Mouse (Mus musculus): ENCODE measurements around the gene Nphp1.
A peak's percentile ranks its signal among the peaks of the same experiment; 100 is the strongest.

Gene Nphp1

DNA sequence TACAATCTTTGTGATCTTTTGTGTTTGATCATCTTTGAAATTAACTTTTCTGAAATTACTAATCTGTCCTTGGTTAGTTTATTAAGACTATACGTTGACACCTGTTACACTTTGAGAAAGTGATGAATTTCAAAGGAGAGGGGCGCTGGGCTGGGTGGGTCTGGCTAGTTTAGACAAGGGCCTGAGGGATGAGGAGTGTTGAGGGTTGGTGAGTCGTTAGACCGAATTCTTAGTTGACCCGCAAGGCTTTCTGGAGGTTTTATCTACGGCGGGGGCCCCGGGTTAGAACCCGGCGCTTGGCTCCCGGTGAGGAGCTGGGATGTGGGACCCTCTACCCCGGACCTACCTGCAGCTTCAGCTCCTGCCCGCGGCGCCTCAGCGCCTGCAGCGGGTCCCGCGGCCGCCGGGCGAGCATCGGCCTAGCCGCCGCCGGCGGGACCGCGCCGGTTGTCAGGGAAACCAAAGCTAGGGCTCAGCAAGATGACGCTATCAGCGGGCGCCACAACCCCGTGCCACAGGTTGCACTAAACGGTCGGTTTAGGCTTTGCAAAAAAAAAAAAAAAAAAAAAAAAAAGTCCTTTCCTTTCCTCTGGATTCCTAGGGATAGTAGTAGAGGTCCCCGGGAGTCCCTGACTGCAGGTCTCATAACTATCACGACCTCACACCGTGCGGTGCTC, at the start of gene Nphp1:
Gene Nphp1 (minus strand): TSS at position 458 of the 677 bp plus-strand sequence.
- peak; percentile 87 for DNase-seq (ENCODE audit: low read depth, low spot score)

DNA sequence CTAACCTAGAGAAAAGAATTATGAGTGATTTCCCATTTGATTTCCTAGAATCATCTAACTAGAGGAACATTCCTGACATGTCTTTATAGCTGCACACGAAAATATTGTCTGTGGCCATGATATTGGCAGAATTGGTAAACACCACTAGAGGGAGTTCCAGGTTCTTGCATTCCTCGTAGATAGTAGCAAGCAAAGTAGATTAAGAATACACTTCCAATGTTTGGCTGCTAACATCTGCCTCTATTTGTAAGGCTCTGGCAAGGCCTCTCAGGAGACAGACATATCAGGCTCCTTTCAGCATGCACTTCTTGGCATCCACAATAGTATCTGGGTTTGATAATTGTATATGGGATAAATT, 44.1 kb upstream of the Nphp1 start:
- peak; percentile 57 for DNase-seq (ENCODE audit: low read depth, low spot score)

DNA sequence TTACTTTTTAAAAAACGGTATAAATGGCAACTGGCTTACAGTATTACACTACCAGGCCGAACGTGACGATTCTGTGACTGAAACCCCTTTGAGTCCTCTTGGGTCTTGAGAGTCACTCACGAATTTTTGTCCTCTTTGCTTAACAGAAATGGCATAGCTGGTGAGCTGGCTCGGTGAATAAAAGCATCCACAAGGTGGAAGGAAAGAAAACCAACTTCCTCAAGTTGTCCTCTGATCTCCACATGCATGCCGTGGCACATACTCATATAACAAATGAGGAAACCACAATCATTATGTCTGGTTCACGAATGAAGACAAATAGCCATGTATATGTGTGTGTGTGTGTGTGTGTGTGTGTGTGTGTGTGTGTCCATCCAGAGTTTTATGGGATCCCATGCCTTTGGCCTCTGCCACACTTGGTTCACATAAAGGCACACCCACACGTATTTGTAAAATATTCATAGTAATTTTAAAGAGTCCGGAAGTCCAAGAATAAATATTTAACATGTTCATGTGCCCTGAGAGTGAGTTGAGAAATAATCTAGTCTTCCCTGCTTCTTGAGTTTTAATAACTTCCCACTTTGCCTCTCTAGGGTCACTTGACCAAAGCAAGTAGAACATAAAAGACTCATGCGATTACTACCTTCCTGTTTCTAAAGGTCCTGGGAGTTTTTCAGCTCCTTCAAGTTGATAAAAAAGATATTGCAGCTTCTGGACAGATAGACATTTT, 43.6 kb upstream of the Nphp1 start:
- DNase-seq (ENCODE audit: low read depth, low spot score) = no peak

DNA sequence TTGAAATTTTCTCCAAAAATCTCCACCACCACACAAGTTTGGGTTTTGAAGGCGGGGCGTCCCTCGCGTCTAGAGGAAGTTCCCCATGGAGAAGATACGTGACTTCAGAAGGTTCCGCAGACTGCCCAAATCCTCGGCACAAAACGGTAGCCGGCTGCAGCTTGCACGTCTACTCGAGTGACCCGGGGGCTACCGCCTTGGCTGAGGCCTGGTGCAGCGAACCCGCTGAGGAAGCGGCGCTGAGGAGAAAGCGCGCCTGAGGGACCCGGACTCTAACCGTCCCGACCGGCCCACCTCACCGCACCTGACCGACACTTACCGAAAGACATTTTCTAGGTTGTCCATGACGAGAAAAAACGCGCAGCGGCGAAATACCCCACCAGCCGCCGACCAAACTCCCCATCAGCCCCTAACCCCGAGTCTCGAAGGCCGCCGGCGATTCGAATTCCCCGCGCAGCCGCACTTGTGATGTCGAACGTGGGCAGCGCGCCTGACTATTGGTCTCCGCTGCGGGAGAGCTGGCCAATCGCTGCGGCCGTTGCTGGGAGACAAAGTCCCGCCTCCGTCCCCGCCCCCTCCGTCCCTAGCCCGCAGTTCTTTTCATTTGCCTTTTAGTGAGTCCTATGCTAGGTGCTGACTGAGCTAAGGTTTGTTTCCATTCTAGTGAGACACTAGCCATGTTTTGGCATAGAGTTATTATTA, 42.9 kb upstream of the Nphp1 start, which contains the start of gene Bub1:
Gene Bub1 (minus strand): TSS at position 465 of the 702 bp plus-strand sequence.
- DNase-seq (ENCODE audit: low read depth, low spot score) = peak; percentile 95

DNA sequence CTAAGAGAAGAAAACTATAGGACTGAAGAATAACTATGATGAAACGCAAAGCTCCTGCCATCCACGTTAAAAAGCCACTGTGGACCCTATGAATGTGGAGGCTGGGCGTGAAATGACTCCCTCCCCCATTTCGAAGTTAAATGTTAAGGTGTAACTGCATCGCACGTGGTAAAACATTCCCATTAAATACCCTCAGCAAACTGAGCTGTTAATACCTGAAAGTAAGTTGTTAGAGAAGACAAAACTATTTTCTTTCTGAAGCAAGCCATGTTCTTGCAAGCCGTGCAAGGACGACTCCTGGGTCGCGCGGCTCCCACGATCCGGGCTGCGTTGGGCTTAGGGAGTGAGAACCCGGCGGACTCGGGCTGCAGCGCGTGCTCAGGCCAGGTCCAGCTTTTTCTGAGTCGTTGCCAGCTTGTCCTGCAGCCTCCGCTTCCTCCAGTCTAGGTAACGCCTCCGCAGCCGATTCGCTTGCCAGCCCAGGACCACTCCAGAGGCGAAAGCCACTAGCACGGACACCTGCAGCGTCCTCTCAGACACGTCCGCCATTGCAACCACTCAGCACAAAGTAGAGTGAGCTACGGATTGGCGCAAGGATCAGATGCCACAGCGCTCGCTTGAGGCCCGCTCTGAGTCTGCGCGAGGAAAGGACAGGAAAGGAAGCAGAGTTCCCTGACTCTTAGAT, 3.4 kb upstream of the Nphp1 start, which contains the start of gene Mtln:
Gene Mtln (minus strand): TSS at position 570 of the 685 bp plus-strand sequence.
- peak; percentile 80 for DNase-seq (ENCODE audit: low read depth, low spot score)

DNA sequence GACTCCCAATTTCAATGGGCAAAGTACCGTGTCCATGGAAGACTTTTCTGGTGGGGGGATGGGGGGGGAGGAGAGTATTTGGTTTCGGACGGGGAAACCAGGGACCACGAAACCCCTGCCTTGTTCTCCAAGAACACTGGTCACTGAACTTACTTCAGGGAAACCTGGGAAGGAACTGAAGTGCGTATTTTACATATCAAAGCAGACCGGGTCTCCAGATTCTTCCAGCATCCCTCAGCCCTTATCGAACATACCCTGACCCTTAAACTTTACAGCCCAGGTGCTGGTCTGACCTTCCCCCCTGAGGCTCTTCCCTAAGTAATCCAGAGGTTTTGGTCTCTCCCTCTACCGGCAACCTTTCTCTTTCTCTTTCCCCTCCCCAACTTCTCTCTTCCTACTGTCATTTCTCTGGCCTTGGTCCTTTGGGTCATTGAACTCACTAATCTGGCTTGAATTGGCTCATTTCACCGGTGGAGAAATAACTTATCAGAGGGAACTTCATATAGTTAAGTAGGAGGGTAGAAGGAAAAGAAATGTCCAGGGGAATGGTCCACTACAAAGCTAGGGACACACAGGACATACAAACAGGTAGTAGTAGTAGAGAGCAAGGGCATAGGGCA, 1.1 kb upstream of the Nphp1 start:
- DNase-seq (ENCODE audit: low read depth, low spot score) = no peak

DNA sequence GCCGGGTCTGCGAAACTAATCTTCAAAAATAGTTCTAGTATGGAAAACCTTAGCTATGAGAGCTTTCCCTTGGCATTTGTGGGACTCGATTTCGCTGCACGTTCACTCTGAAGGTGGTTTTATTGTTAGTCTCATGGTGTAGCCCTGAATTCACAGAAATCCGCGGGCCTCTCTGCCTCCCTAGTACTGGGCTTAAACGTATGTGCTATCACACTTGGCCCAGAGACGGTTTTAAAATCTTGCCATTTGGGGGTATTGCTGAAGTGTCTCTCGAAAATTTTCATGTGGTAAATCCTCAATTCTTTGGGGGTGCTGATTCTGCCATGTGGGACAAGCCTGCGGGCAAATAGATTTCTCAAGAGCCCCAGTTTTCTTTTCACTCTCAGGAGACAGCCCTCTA, 441 bp upstream of the Nphp1 start:
- no peak for DNase-seq (ENCODE audit: low read depth, low spot score)

DNA sequence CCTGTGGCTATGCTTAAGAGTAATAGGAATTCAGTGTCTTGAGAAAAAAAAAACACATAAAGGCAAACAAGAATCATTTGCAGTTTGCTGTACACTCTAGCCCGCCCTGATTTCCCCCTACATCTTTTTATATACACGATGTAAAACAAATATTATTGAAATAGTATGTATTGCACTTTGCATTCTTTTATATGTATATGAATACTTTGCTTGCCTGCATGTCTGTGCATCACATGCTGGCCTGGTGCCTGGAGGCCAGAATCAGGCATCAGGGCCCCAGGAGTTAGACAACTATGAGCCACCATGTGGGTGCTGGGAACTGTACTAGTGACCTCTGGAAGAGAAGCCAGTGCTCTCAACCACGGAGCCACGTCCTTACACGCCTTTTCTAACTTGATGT, 1.5 kb downstream of the Nphp1 start:
- no peak for DNase-seq (ENCODE audit: low read depth, low spot score)

DNA sequence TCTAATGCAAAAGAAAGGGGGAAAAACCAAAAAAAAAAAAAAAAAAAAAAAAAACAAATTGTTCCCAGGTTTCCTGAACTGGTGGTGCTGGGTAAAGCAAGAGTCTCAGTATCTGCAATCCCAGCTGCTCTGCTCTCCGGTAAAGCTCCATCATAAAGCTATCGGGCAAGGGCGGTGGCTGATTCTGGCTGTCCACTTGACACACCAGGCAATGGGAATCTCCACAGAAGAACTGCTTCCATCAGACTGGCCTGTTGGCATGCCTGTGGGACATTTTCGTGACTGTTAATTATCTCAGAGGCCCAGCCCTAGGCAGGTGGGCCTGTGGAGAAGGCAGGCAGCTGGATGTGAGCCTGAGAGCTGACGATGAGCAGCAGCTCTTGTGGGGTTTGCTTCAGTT, 10.2 kb downstream of the Nphp1 start:
- DNase-seq (ENCODE audit: low read depth, low spot score) = no peak

DNA sequence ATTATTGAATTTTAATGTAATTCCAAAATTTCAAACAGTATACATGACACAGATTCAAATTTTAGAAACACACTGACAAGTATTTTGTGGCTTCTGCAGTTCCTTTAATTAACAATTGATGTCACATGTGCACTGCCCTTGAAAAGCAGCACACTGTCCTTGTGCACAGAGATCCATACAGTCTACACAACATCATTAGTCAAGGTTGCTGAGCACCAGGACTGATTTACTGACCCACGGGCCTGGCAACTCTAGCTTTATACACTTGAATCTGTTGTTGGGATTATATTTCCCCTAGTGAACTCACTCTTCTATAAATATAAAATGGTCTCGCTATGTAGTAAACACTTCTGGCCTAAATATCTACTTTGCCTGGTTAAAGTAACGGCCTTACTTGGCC, 13.7 kb downstream of the Nphp1 start:
- DNase-seq (ENCODE audit: low read depth, low spot score) = no peak

DNA sequence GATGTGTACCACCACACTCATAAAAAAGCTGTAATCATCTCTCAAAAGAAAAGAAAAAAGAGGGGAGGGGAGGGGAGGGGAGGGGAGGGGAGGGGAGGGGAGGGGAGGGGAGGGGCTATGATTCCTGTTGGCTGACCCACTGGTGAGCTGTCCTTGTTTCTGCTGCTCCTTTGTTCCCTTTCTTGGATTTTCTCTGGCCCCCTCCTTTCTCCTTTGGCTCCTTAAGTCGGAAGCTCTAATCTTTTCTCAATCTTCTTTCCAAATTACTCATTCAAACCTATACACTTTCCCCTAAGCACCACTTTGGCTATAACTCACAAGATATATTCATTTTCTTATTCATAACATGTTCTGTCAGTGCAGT, 14.1 kb downstream of the Nphp1 start:
- no peak for DNase-seq (ENCODE audit: low read depth, low spot score)

DNA sequence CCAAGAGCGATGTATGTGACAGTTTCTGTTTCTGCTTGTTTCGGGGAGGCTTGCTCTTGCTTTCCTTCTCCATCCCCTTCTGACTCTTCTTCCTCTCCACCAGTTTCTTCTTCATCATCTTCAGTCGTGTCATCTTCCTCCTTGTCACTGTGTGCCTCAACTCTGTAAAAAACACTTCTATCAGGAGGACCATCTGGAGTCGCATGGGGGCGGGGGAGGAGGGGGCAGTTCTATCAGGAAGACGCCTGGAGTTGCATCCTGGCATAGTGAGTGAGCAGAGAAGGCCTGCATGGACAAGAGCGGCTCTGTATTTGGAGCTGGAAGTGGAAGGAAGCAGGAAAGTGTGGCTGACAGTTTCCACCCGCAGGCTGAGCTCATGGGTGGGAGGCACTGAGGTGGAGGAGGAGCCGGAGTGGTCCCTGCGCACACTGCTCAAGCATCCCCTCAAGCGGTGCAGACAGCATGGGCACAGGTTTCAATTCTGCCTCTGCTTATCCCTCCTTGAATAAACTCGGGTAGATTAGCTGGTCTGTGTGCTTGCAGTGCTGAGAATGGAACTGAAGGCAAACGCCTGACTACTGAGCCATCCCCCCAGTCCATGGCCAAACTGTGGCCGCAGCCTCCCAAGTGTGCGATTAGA, 14.6 kb downstream of the Nphp1 start:
- DNase-seq (ENCODE audit: low read depth, low spot score) = no peak

DNA sequence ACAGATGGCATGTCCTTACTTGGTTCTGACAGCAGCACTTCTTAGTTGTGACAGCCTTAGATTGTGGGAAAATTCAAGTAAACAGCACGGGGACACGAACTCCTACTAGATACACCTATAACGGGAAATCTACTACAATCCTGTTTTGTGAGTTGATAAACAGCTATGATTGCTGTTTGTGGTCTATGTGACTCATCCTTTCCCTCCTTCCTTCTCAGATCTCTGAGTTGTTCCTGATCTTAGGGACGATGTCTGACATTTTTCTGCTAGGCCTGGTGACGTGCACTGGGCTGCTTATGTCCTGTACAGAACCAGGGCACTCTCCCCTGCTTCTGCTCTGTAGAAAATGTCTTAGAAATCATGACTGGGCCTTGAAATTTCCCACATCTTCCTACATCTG, 27.1 kb downstream of the Nphp1 start:
- peak; percentile 17 for DNase-seq (ENCODE audit: low read depth, low spot score)

DNA sequence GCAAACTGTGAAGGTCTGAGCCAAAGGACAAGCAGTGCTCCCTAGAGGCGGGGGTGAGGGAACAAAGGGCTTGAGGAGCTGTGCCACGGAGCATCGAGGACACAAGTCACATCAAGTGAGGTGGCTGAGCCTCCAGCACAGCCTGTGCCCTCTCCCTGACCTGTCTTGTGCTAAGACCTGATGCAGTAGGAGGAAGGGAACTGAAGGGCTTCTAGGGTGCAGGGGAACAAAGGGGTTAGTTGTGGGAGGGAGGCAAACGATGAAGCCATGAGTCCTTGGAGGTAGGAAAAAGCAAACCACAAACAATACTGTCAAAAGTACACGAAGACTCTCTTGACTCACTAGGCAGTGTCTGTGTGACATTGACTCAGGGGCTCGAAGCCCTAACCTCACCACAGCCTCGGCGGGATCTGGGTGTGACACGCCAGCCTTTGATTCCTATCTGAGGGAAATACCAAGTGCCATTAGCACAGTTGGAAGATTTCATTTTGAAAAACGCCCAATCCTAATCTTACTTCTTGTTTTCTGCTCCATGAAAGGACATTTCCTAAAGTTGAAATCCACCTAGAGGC, 28.2 kb downstream of the Nphp1 start:
- DNase-seq (ENCODE audit: low read depth, low spot score) = peak; percentile 32

DNA sequence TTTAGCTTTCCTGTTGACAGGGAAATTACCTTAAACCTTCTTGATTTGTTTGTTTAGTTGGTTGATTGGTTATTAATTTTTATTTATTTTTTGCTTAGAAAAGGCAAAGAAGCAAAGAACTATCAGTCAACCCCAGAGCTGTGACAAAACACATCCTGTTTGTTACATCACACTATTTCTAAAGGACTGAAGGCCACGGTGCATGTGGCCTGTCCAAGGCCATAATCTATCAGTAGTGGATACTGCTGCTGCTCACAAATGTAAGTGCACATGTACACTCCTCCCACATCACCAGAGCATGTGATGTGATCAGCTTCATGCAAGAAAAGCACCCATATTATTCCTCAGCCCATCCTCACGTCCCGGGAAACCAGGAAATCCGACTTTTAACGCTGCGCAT, 28.7 kb downstream of the Nphp1 start:
- DNase-seq (ENCODE audit: low read depth, low spot score) = no peak

DNA sequence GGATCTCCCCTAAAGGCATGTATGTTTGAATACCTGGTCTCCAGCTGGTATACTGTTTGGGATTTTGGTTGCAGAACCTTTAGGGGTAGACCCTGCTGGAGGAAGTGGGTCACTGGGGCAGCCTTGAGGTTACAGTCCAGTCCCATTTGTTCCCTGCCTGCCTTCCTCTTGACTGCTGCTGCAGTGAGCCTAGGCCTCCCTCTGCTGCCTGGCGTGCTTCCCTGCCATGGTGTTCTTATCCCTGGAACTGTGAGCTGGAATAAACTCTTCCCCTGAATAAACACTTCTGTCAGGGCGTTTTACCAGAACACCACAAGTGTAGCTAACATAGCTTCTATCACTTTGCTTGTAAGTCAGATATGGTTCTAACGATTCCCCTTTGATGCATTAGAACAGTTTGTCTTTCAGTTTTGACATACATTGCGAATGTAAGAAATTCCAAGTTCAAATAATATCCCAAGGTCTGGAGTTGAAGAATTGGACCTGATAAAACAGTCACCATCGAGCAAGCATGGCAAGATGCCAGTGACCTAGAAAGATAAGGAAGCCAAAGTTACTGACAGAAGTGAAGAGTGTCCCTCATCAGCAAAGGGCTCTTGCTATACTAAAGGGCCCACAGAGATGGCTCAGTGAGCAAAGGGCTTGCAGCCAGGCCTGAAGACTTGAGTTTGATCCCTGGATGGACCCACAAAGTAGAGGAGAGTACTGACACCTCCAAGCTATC, 29.4 kb downstream of the Nphp1 start:
- no peak for DNase-seq (ENCODE audit: low read depth, low spot score)

DNA sequence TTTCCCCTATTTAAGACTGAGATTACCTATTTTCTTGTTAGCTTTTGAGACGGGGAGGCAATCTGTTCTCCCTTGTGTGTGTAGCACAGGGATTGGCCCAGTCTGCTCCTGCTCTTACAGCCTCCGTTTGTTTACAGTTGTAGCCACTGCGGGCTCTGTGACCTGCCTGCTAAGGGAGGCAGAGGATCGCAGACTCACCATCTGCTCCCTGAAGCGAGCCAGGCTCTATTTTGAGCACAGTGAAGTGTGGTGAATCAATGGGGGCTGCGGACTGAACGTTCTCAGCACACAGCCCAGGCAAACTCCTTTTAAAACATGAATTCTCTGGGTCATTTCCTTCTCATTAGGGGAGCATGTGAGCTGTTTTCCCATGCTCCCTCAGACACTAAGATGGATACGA, 31.5 kb downstream of the Nphp1 start:
- DNase-seq (ENCODE audit: low read depth, low spot score) = no peak

DNA sequence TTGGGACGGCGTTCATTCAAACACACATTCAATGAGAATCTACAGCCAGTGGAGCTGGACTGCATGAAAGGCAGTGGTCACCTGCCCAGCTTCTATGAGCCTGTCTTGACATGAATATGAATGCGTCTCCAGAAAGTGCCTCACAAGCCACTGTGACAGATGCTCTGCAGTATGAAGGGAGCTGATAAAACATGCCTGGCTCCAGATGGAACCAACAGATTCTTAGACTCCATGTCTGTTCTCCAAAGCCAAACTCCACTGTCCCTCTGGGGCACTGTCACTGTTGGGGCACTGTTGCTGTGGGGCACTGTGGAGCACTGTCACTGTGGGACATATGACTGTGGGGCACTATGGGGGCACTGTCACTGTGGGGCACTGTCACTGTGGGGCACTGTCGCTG, 34.6 kb downstream of the Nphp1 start:
- no peak for DNase-seq (ENCODE audit: low read depth, low spot score)

DNA sequence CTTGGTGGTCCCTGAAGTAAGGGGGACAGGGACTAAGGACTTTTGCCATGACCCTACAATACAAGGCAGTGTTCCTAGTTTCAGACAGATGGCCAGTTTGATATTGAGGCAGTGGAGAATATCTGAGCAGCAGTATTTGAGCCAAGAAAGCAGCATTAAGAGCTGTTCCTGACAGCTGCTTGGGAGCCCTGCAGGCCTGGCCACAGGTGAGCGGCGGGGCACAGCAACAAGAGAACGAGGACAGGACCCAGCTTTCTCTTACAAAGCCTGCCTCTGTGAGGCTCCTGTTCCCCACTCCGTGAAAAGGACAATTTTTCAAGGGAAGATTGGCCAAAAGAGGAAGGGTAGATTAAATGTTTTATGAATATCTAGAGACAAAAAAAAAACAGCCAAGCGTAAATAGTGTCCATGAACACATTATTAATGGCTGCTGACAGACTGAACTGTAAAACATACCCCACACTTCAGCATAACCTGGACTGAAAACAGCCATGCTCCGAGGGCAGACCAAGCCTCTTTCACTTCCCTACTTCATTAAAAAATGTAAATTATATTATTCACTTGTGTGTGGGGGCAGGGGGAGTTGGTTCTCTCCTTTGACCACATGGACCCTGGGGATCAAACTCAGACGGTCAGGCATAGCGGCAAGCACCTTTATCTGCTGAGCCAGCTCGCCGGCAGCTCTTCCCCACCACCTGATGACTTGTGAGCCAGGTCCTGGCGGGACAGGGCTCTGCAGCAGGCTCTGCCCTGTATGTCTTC, 36.7 kb downstream of the Nphp1 start:
- no peak for DNase-seq (ENCODE audit: low read depth, low spot score)
